In the genomic region with DNA sequence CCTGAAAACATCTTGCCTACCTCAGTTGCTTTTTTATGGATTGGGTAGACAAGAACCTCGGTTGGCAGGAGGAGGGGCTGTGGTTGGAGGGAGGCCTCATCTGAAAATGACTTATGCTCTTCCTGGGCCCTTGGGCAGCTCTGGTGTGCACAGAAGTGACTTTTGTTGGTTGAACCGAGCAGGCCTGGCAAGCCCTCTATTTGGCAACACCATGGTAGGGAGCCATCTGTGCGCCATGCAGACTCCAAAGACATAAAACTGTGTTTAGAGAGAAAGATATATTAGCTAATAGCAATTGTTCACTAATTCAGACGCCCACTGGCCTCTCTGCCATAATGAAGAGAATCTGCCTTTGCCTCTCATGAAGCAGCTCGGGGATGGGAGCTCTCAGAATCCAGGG, we compare ENCODE assay signal across 21 mouse cellular contexts.
DNase-seq lines count a peak whose midpoint lies in the region; ATAC-seq and TF ChIP-seq lines count a peak whose summit lies in the region.
"Had no signal": no experiment of that assay in that cellular context is flagged by ENCODE, and none has a peak within 500 bp of the region (broad histone marks: within the 10 kb centered on the region; RNA-seq: fewer than 3 reads in every experiment).

No protein-coding gene starts in this region.

- DNase-seq in cerebellum, adult 2 months, result peak; percentile 79 to 84
- peak; percentile 67 to 76 for DNase-seq in cerebellum, postnatal 36 days
- peak; percentile 84 for DNase-seq in layer of hippocampus, adult 9-11 months
- no peak for DNase-seq in midbrain, embryonic 11.5 days (ENCODE audit: low spot score, missing footprints)
- no peak for DNase-seq in midbrain, postnatal 0 days (ENCODE audit: low spot score)
- DNase-seq in lung, adult 2 months, result no peak
- DNase-seq: adrenal gland, postnatal 10 days; gastrocnemius, postnatal 14 days; heart, adult 2 months; heart, postnatal 4 days; kidney, postnatal 10 days; liver; lung, adult 18-20 months; thymus, postnatal 25 days had no signal

- H3K36me3 ChIP-seq in midbrain, embryonic 11.5 days (ENCODE audit: control insufficient read depth, insufficient read depth, low read length), result no peaks in the 10 kb centered on the region
- no peaks in the 10 kb centered on the region for H3K36me3 ChIP-seq in midbrain, postnatal 0 days (ENCODE audit: insufficient read depth, low read length)
- H3K36me3 ChIP-seq: embryonic facial prominence, embryonic 10.5 days; forebrain, embryonic 12.5 days had no signal

- TF ChIP-seq POLR2A in cerebellum, adult 2 months (IDR thresholded peaks at IDR 0.05; ENCODE audit: borderline replicate concordance, insufficient read depth, low read length), result no peak
- TF ChIP-seq POLR2A in lung, adult 2 months (IDR thresholded peaks at IDR 0.05; ENCODE audit: borderline replicate concordance, extremely low read depth, low read depth, low read length), result no peak

- H3K4me2 ChIP-seq in midbrain, embryonic 11.5 days, result no peak overlapping the region
- no peak overlapping the region for H3K4me2 ChIP-seq in midbrain, postnatal 0 days (ENCODE audit: low read depth, low read length, poor library complexity, severe bottlenecking)
- H3K4me2 ChIP-seq: forebrain, embryonic 12.5 days had no signal

- no peaks in the 10 kb centered on the region for H3K27me3 ChIP-seq in cerebellum, adult 2 months (ENCODE audit: control insufficient read depth, insufficient read depth, low read length)
- H3K27me3 ChIP-seq in midbrain, embryonic 11.5 days (ENCODE audit: control insufficient read depth, insufficient read depth, low read length), result peaks cover 5% of the 10 kb centered on the region
- no peaks in the 10 kb centered on the region for H3K27me3 ChIP-seq in midbrain, postnatal 0 days (ENCODE audit: insufficient read depth, low read length)

- peaks cover 22% of the 10 kb centered on the region for H3K4me1 ChIP-seq in cerebellum, adult 2 months (ENCODE audit: control insufficient read depth, insufficient read depth, low read length)
- no peaks in the 10 kb centered on the region for H3K4me1 ChIP-seq in midbrain, embryonic 11.5 days (ENCODE audit: control insufficient read depth, insufficient read depth, low read length)
- no peaks in the 10 kb centered on the region for H3K4me1 ChIP-seq in midbrain, postnatal 0 days (ENCODE audit: insufficient read depth, low read length)
- H3K4me1 ChIP-seq in lung, adult 2 months (ENCODE audit: control insufficient read depth, insufficient read depth, low read length), result no peaks in the 10 kb centered on the region
- H3K4me1 ChIP-seq: forebrain, embryonic 12.5 days; megakaryocyte, embryonic 14.5 days had no signal

- no peak overlapping the region for H3K4me3 ChIP-seq in cerebellum, adult 2 months (replicated peaks; ENCODE audit: insufficient read depth, low read depth, low read length)
- H3K4me3 ChIP-seq in midbrain, embryonic 11.5 days (ENCODE audit: low read depth, low read length), result no peak overlapping the region
- no peak overlapping the region for H3K4me3 ChIP-seq in midbrain, postnatal 0 days (ENCODE audit: low read depth, low read length)
- H3K4me3 ChIP-seq in lung, adult 2 months (replicated peaks; ENCODE audit: extremely low read depth, low read depth, low read length), result no peak overlapping the region
- H3K4me3 ChIP-seq: embryonic facial prominence, embryonic 10.5 days; forebrain, embryonic 12.5 days; heart, adult 2 months; megakaryocyte, embryonic 14.5 days had no signal

- 22% methylated on average over 5 of the region's 5 CpGs for WGBS in cerebellum, adult 2 months
- 86% methylated on average over 5 of the region's 5 CpGs for WGBS in midbrain, embryonic 11.5 days
- WGBS in midbrain, postnatal 0 days, result 88% methylated on average over 5 of the region's 5 CpGs
- WGBS in lung, adult 2 months, result 78% methylated on average over 5 of the region's 5 CpGs

- ATAC-seq in cerebellum, adult (ENCODE audit: insufficient number of reproducible peaks, low FRiP score, low TSS enrichment), result peak; percentile 69; the same call in 1 of the 2 replicates
- ATAC-seq in midbrain, embryonic 11.5 days (ENCODE audit: low FRiP score), result no peak
- no peak for ATAC-seq in midbrain, postnatal 0 days (ENCODE audit: low FRiP score)
- ATAC-seq: hindbrain, embryonic 16.5 days; intestine, postnatal 0 days; midbrain, embryonic 16.5 days had no signal

- H3K9ac ChIP-seq in midbrain, embryonic 11.5 days (ENCODE audit: low read length), result no peak overlapping the region
- no peak overlapping the region for H3K9ac ChIP-seq in midbrain, postnatal 0 days (replicated peaks; ENCODE audit: low read length, poor library complexity, severe bottlenecking)
- H3K9ac ChIP-seq: forebrain, embryonic 12.5 days had no signal

- H3K9me3 ChIP-seq in midbrain, embryonic 11.5 days (ENCODE audit: control insufficient read depth, low read length), result no peaks in the 10 kb centered on the region
- H3K9me3 ChIP-seq in midbrain, postnatal 0 days (ENCODE audit: low read length), result no peaks in the 10 kb centered on the region
- H3K9me3 ChIP-seq: embryonic facial prominence, embryonic 10.5 days; forebrain, embryonic 12.5 days; megakaryocyte, embryonic 14.5 days had no signal

- no peak overlapping the region for H3K27ac ChIP-seq in cerebellum, adult 2 months (ENCODE audit: insufficient read depth, low read length)
- H3K27ac ChIP-seq in midbrain, embryonic 11.5 days (ENCODE audit: low read depth, low read length), result no peak overlapping the region
- H3K27ac ChIP-seq in midbrain, postnatal 0 days (ENCODE audit: low read depth, low read length), result no peak overlapping the region
- H3K27ac ChIP-seq: embryonic facial prominence, embryonic 10.5 days; forebrain, embryonic 12.5 days; heart, adult 2 months had no signal

- TF ChIP-seq CTCF in cerebellum, adult 2 months (IDR thresholded peaks at IDR 0.05; ENCODE audit: borderline replicate concordance, insufficient read depth, low read depth, low read length), result no peak
- TF ChIP-seq CTCF in midbrain, postnatal 0 days (IDR thresholded peaks at IDR 0.05), result no peak
- no peak for TF ChIP-seq CTCF in lung, adult 2 months (IDR thresholded peaks at IDR 0.05; ENCODE audit: insufficient read depth, low read length)

Comparison
In these comparisons a context has a peak if more than half of its experiments do, and no peak if none do; other contexts are left out.
1. DNase-seq: peak in cerebellum, adult 2 months (2 of 2), cerebellum, postnatal 36 days (2 of 2) and layer of hippocampus, adult 9-11 months (single experiment); none in midbrain, embryonic 11.5 days (single experiment), midbrain, postnatal 0 days (single experiment) and lung, adult 2 months (single experiment).